23 mouse cellular contexts compared by ENCODE assay signal in genomic region chr6:142720641-142721040, GRCm38 (mm10). TPM values are rescaled to one million over a fixed set of nuclear protein-coding genes. Genes with fewer than 3 reads are reported as not detected.
A peak's percentile ranks its signal among the peaks of the same experiment; 100 is the strongest.
DNase-seq lines count a peak whose midpoint lies in the region; ATAC-seq and TF ChIP-seq lines count a peak whose summit lies in the region.
"Had no signal": no experiment of that assay in that cellular context is flagged by ENCODE, and none has a peak within 500 bp of the region (broad histone marks: within the 10 kb centered on the region; RNA-seq: fewer than 3 reads in every experiment).

No protein-coding gene starts in this region.

- 0 out of 2 replicates have a peak overlapping the region, but pooled peaks have one; percentile 24 for H3K27ac ChIP-seq in heart, embryonic 13.5 days (replicated peaks)
- H3K27ac ChIP-seq in midbrain, postnatal 0 days (ENCODE audit: low read depth, low read length) = no peak overlapping the region
- H3K27ac ChIP-seq in midbrain, embryonic 16.5 days (ENCODE audit: low read length) = no peak overlapping the region
- H3K27ac ChIP-seq: embryonic facial prominence, embryonic 15.5 days; hindbrain, embryonic 15.5 days; limb, embryonic 15.5 days; midbrain, embryonic 10.5 days had no signal

- WGBS in heart, embryonic 13.5 days = 44% methylated on average over 6 of the region's 6 CpGs
- WGBS in midbrain, postnatal 0 days = 71% methylated on average over 6 of the region's 6 CpGs
- WGBS in midbrain, embryonic 16.5 days = 80% methylated on average over 6 of the region's 6 CpGs

- peaks cover 4% of the 10 kb centered on the region for H3K4me1 ChIP-seq in heart, embryonic 13.5 days
- no peaks in the 10 kb centered on the region for H3K4me1 ChIP-seq in midbrain, postnatal 0 days (ENCODE audit: insufficient read depth, low read length)
- H3K4me1 ChIP-seq in midbrain, embryonic 16.5 days (ENCODE audit: control insufficient read depth, insufficient read depth, low read length) = no peaks in the 10 kb centered on the region
- H3K4me1 ChIP-seq: embryonic facial prominence, embryonic 15.5 days; hindbrain, embryonic 15.5 days; limb, embryonic 15.5 days; midbrain, embryonic 10.5 days had no signal

- H3K9me3 ChIP-seq in heart, embryonic 13.5 days = peaks cover 4% of the 10 kb centered on the region; the same call in 1 of the 2 replicates
- no peaks in the 10 kb centered on the region; the same call in 1 of the 2 replicates for H3K9me3 ChIP-seq in midbrain, postnatal 0 days (ENCODE audit: low read length)
- no peaks in the 10 kb centered on the region for H3K9me3 ChIP-seq in midbrain, embryonic 16.5 days (replicated peaks; ENCODE audit: control insufficient read depth, low read length, poor library complexity, severe bottlenecking)
- H3K9me3 ChIP-seq: embryonic facial prominence, embryonic 15.5 days; hindbrain, embryonic 15.5 days; limb, embryonic 15.5 days; midbrain, embryonic 10.5 days had no signal

- H3K9ac ChIP-seq in heart, embryonic 13.5 days = no peak overlapping the region
- H3K9ac ChIP-seq in midbrain, postnatal 0 days (replicated peaks; ENCODE audit: low read length, poor library complexity, severe bottlenecking) = no peak overlapping the region
- no peak overlapping the region for H3K9ac ChIP-seq in midbrain, embryonic 16.5 days (ENCODE audit: low read depth, low read length)
- H3K9ac ChIP-seq: embryonic facial prominence, embryonic 15.5 days; hindbrain, embryonic 15.5 days; limb, embryonic 15.5 days had no signal

- no peak for ATAC-seq in heart, embryonic 13.5 days (ENCODE audit: extremely low read depth, insufficient number of reproducible peaks, low FRiP score, low TSS enrichment)
- no peak for ATAC-seq in midbrain, postnatal 0 days (ENCODE audit: low FRiP score)
- ATAC-seq in midbrain, embryonic 16.5 days = no peak
- ATAC-seq: forebrain, embryonic 16.5 days had no signal

- DNase-seq in heart, adult 8-10 months (ENCODE audit: low spot score) = no peak
- peak; percentile 26 for DNase-seq in kidney, adult 9 months
- DNase-seq in kidney, postnatal 14 days = no peak
- DNase-seq in midbrain, postnatal 0 days (ENCODE audit: low spot score) = no peak
- no peak for DNase-seq in frontal cortex, postnatal 25 days (ENCODE audit: low spot score in 2 of 2)
- DNase-seq in layer of hippocampus, adult 11-12 months (ENCODE audit: low spot score) = no peak
- DNase-seq: adrenal gland, postnatal 14 days; cerebellum, adult 18-20 months; cerebellum, postnatal 25 days; kidney, adult 18-20 months; layer of hippocampus, postnatal 36 days; lung, postnatal 4 days; retina, postnatal 1 day; right cerebral cortex, postnatal 4 days; thymus, postnatal 14 days had no signal

- no peak overlapping the region for H3K4me2 ChIP-seq in heart, embryonic 13.5 days
- H3K4me2 ChIP-seq in midbrain, postnatal 0 days (ENCODE audit: low read depth, low read length, poor library complexity, severe bottlenecking) = no peak overlapping the region
- no peak overlapping the region for H3K4me2 ChIP-seq in midbrain, embryonic 16.5 days (ENCODE audit: low read length)
- H3K4me2 ChIP-seq: embryonic facial prominence, embryonic 15.5 days; hindbrain, embryonic 15.5 days; limb, embryonic 15.5 days had no signal

- H3K27me3 ChIP-seq in heart, embryonic 13.5 days (replicated peaks) = no peaks in the 10 kb centered on the region
- H3K27me3 ChIP-seq in midbrain, postnatal 0 days (ENCODE audit: insufficient read depth, low read length) = no peaks in the 10 kb centered on the region
- H3K27me3 ChIP-seq in midbrain, embryonic 16.5 days (ENCODE audit: control insufficient read depth, insufficient read depth, low read depth, low read length) = no peaks in the 10 kb centered on the region
- H3K27me3 ChIP-seq: embryonic facial prominence, embryonic 15.5 days; hindbrain, embryonic 15.5 days; limb, embryonic 15.5 days had no signal

- TF ChIP-seq CTCF in midbrain, postnatal 0 days (IDR thresholded peaks at IDR 0.05) = peak; percentile 37

- H3K4me3 ChIP-seq in heart, embryonic 13.5 days = no peak overlapping the region
- no peak overlapping the region for H3K4me3 ChIP-seq in midbrain, postnatal 0 days (ENCODE audit: low read depth, low read length)
- H3K4me3 ChIP-seq in midbrain, embryonic 16.5 days (ENCODE audit: low read depth, low read length) = no peak overlapping the region
- H3K4me3 ChIP-seq: embryonic facial prominence, embryonic 15.5 days; hindbrain, embryonic 15.5 days; limb, embryonic 15.5 days; midbrain, embryonic 10.5 days had no signal

- H3K36me3 ChIP-seq in heart, embryonic 13.5 days = no peaks in the 10 kb centered on the region
- H3K36me3 ChIP-seq in midbrain, postnatal 0 days (ENCODE audit: insufficient read depth, low read length) = no peaks in the 10 kb centered on the region
- no peaks in the 10 kb centered on the region for H3K36me3 ChIP-seq in midbrain, embryonic 16.5 days (ENCODE audit: control insufficient read depth, insufficient read depth, low read length)
- H3K36me3 ChIP-seq: embryonic facial prominence, embryonic 15.5 days; hindbrain, embryonic 15.5 days; limb, embryonic 15.5 days; midbrain, embryonic 10.5 days had no signal

RNA-seq across cellular contexts. Expression of gene Abcc9, which starts 18.5 kb away (rescaled TPM):
- 12.8 and 13.3 TPM in 2 replicates for polyA plus RNA-seq in heart, embryonic 13.5 days (2015; fragmentation: Nextera tagmentation; extraction: Ambion mirVana)
- total RNA-seq in heart, adult 8-10 months (2022) = 100 to 1,000 TPM; 229 to 268 (median 246) TPM
- 9.7 and 10.7 TPM in 2 replicates for total RNA-seq in midbrain, postnatal 0 days (2014; rRNA removed)
- 1.9 and 2.3 TPM in 2 replicates for polyA plus RNA-seq in midbrain, postnatal 0 days (2015; fragmentation: Nextera tagmentation; extraction: Ambion mirVana)
- 3.1 and 3.7 TPM in 2 replicates for polyA plus RNA-seq in midbrain, embryonic 16.5 days (2015; fragmentation: Nextera tagmentation; extraction: Ambion mirVana)
- total RNA-seq: monocyte, adult 5-6 weeks had no signal

RNA-seq across cellular contexts. Expression of gene Cmas, which starts 35.8 kb away (rescaled TPM):
- polyA plus RNA-seq in heart, embryonic 13.5 days (2015; fragmentation: Nextera tagmentation; extraction: Ambion mirVana) = 90.9 and 97.5 TPM in 2 replicates
- 10 to 100 TPM; 32.7 to 38.9 (median 36.0) TPM for total RNA-seq in heart, adult 8-10 months (2022)
- total RNA-seq in midbrain, postnatal 0 days (2014; rRNA removed) = 105 and 111 TPM in 2 replicates
- 208 and 220 TPM in 2 replicates for polyA plus RNA-seq in midbrain, postnatal 0 days (2015; fragmentation: Nextera tagmentation; extraction: Ambion mirVana)
- polyA plus RNA-seq in midbrain, embryonic 16.5 days (2015; fragmentation: Nextera tagmentation; extraction: Ambion mirVana) = 226 and 229 TPM in 2 replicates
